Mouse (Mus musculus) c-Kit-positive CD71-positive TER-119-negative erythroid progenitor cells, embryonic 14.5 days (primary cell): ENCODE results near the gene Atad3a.

ENCODE experiments used
- DNase-seq: peaks from one replicate; pipeline ENCODE4 v3.0.0-alpha.2; 2013; ENCODE audit warnings: low read depth

The Atad3a gene

DNA sequence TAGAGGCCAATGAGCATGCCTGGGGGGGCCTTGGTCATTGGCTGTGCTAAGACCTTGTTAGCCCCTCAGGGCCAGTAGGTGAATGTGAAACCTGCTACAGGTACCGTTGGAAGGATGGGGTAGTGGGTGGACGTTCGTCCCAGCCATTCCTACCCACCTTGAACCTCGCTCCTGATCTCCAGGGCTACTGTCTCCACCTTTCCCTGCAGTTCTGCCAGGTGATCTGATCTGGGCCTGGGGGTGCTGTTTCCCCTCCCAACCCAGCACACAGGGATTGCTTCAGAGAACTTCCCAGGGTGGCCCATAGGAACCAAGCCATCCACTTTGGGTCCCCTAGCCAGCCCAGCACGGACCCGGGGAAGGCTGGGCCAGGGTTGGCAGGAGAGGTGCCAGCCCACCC is 21.7 kb downstream of the Atad3a start:
- DNase-seq = no peak

DNA sequence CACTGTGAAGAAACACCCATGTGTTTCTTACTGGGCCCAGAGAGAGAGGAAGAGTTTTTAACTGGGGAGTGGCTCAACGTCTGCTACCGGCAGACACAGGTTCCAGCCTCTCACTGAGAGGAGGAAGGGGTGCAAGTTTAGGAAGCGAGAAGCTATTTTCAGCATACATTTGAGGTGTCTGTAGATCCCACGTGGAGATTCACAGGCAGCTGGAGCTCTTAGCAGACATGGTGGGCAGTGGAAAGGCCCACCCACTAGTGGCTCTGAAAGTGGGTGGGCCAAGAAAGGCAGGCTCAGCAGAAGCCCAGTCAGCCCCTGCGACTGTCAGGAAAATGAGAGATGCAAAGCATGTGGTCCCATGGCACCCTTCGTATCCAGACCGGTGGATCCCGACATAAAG is 22.6 kb downstream of the Atad3a start:
- DNase-seq = no peak

- no peak for DNase-seq
Measured at GRCm38 (mm10) chr4:155736421-155736820, 24.5 kb downstream of the Atad3a start.

- DNase-seq = no peak
Measured at GRCm38 (mm10) chr4:155735788-155736187, 25.1 kb downstream of the Atad3a start.

DNA sequence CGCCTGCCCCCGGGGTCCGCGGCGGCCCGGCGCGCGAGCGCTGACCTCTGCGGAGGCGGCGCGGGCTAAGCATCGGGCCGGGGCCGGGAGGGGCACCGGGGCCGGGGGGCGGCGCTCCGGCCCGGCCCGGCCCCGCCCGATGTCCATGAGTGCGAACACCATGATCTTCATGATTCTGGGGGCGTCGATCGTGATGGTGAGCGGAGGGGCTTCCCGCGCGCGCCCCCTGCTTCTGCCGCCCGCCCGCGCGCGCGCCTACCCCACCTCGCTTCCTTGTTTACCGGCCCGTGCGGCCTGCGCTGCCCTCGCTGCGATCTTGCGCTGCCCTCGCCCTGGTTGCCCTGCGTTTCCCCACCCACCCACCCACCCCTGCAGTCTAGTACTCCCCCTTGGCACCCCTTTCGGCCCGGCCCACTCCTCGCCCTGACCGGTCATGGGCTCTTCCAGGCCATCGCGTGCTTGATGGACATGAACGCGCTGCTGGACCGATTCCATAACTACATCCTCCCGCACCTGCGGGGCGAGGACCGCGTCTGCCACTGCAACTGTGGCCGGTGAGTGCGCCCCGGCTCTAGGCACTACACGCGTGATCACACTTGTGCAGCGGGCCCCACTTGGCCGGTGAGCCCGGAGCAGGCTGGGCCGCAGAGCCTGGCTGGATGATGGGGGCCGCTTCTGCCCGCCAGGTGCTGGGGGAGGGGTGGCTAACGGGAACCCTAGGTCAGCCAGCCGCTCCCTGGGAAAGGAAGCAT is 25.8 kb downstream of the Atad3a start:
- no peak for DNase-seq

- DNase-seq = peak; percentile 69
Measured at GRCm38 (mm10) chr4:155734350-155734941, 26.4 kb downstream of the Atad3a start, which contains the start of gene Tmem240. Tmem240 (plus strand) TSS chr4:155734800.

GRCm38 (mm10) chr4:155733267-155733666 is 27.6 kb downstream of the Atad3a start:
- DNase-seq = no peak

DNA sequence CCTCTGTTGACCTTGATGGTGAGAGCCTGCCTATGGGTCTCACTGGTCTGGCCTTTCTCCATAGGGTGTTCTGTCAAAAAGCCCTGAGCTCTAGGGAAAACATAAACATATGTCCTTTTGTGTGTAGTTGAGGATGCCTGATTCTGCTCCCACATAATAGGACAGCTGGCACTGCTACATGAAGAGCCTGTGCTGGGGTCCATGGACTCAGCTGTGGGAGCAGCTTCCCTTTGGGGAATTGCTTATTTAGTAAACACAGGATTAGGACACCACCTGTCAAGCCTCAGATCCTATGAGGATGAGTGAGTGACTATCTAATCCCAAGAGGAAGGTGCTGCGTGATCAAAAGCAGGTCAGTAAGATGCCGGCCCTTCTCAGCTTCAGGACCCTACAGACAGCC is 32.9 kb downstream of the Atad3a start:
- DNase-seq = no peak

DNA sequence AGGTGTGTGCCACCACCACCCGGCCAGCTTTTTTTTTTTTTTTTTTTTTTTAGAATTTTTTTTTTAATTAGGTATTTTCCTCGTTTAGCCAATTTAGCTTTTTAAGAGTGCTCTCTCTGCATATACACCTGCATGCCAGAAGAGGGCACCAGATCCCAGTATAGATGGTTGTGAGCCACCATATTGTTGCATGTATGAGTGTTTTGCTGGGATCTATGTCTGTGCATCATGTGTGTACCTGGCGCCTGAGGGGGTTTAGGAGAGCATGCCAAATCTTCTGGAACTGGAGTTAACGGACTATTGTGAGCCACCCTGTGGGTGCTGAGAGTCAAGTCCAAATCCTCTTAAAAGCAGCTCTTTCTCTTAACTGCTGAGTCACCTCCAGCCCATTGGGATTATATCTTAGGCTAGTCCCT is 39.2 kb downstream of the Atad3a start:
- DNase-seq = no peak

GRCm38 (mm10) chr4:155710521-155711252 is 50.2 kb downstream of the Atad3a start:
- DNase-seq = no peak

DNA sequence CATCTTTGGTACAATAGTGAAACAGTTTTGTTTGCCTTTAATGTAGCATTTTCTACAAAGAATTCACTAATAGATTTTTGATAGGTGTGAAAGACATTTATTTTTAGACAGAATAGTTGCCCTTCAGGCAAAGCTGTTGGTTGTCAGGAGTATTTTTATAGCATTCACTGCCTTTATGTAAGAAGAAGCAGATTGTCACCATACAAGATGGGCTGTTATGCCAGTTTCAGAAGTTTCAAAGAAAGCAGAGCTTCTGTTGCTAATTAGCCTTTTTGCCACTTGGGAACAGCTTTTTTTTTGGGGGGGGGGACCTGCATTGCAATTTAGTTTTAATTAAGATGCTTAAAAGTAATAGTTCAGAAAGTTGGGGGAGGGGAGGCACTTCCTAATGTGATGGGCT is 51.9 kb downstream of the Atad3a start:
- DNase-seq = no peak

- DNase-seq = no peak
Measured at GRCm38 (mm10) chr4:155708582-155708981, 52.3 kb downstream of the Atad3a start.

DNA sequence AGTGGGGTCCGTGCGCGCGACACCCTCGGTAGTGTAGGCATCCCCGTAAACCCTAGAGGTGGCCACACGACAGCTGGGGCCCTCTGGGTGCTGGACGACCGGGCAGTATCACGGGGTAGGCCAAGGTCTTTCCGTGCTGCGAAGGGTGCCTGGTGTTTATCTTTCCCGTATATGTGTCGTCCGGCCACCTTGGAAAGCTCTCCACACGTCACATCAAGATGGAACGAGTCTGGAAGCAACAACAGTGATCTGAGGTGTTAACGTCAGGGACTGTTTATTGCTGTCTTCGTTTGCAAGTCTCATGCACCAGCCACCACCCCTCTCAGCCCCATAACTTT is 55.3 kb downstream of the Atad3a start:
- peak; percentile 33 for DNase-seq

- DNase-seq = peak; percentile 89
Measured at GRCm38 (mm10) chr4:155704721-155705591, 55.9 kb downstream of the Atad3a start, which contains the start of gene Ssu72. Ssu72 (plus strand) TSS chr4:155704800.

- no peak for DNase-seq
Measured at GRCm38 (mm10) chr4:155703425-155703929, 57.4 kb downstream of the Atad3a start.

DNA sequence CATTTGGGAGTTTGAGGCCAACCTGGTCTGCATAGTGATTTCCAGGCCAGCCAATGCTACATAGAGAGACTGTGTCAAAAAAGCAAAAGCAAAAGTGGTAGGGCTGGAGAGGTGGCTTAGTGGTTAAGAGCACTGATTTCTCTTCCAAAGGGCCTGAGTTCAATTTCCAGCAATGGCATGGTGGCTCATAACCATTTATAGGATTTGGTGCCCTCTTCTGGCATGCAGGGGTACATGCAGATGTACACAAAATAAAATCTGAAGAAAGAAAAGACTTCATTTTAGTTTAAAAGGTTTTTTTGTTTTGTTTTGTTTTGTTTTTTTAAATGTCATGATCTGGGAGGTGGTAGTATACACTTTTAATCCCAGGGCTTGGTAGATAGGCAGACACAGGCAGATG is 60.5 kb downstream of the Atad3a start:
- no peak for DNase-seq

- no peak for DNase-seq
Measured at GRCm38 (mm10) chr4:155696261-155697255, 64.3 kb downstream of the Atad3a start.

DNA sequence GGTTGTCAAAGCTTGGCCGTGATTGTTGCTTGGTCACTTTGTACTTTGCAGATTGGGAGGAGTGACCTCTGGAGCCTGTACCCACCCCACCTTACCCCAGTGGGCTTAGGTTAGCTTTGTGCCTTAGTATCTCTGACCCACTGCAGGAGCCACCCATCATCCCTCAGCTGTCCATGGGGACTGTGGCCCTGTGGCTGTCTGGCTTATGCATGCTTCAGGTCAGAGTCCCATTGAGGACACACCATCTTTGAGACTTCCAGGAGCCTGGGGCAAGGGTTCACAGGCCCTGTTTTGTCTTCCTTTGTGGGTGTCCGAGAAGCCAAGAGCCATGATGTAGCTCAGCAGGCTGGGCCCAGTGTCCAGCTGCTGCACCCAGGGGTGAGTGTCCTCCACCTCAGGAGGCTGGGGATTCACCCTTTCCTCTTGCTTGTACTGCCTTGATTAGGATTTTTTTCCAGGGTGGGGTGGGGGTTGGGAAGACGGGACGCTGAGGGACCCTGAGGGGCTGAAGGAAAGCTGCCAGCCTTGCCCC is 65.3 kb downstream of the Atad3a start:
- DNase-seq = no peak

DNA sequence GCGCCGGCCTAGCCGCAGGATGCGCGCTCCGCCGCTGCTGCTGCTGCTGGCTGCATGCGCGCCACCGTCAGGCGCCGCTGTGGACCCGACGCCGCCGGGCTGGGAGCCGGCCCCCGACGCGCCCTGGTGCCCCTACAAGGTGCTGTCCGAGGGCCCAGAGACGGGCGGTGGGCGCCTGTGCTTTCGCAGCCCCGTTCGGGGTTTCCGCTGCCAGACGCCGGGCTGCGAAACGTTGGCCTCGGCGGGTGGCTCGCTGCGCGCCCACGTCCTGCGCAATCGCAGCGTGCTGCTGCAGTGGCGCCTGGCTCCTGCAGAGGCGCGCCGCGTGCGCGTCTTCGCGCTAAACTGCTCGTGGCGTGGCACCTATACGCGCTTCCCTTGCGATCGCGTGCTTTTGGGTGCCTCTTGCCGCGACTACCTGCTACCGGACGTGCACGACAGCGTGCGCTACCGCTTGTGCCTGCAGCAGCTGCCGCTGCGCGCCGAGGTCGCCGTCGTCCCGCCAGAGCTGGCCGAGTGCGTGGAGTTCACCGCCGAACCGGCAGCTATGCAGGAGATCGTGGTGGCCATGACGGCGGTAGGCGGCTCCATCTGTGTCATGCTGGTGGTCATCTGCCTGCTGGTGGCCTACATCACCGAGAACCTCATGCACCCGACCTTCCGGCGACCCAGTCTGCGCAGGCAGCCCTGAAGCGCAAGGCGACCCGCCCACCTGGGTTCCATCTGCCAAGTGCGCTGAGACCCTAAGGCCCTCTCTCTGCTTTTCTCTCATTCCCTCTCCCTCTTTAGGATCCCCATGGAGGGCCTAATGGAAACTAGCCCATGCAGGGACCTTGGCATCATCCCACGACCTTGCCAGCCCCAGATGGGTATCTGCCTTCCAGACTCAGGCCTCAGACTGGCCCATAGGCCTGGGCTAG is 66.2 kb downstream of the Atad3a start:
- DNase-seq = no peak
